ENCODE assay signal across 9 mouse cellular contexts in the genomic region with DNA sequence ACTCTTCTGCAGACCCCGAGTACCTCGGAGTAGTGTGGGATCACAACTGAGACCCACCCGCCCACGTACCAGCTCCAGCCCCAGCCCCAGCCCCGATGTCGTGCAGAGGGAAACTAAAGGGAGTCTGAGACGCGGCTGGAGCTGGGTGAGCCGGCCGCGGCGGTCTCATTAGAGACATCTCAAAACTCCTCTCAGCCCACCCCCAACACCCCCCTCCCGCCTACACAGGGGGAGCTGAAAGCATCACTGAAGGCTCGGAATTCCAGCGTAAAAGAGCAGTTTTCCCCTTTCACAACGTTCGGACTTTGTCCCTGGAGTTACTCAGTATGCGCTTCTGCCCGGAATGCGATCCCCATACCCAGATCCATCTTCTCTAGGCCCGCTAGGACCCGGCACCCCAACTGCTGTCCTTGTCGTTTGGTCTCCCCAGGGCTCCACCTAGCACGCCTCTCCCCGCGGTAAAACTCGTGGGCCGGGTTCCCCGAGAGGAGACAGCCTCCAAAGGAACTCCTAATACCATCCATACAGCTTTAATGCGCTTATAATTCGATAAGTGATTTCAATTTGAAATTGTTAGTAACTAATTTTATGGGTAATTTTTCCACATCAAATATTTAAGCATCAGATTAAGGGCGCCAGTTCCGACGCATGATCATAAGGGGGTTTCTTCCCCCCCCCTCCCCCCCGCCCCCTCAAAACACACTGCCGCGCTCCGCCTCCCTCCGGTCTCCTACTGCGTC.
DNase-seq lines count a peak whose midpoint lies in the region; ATAC-seq and TF ChIP-seq lines count a peak whose summit lies in the region.
"Had no signal": no experiment of that assay in that cellular context is flagged by ENCODE, and none has a peak within 500 bp of the region (broad histone marks: within the 10 kb centered on the region; RNA-seq: fewer than 3 reads in every experiment).

No protein-coding gene starts in this region.

- H3K4me2 ChIP-seq in heart, embryonic 13.5 days: peak overlapping the region; percentile 94

- H3K9me3 ChIP-seq in E14TG2a.4 (ENCODE audit: low read length): no peaks in the 10 kb centered on the region
- H3K9me3 ChIP-seq in heart, embryonic 13.5 days: no peaks in the 10 kb centered on the region

- ATAC-seq in heart, embryonic 13.5 days (ENCODE audit: extremely low read depth, insufficient number of reproducible peaks, low FRiP score, low TSS enrichment): peak; percentile 26; the same call in 1 of the 2 replicates

- no peaks in the 10 kb centered on the region for H3K36me3 ChIP-seq in E14TG2a.4 (ENCODE audit: insufficient read depth, low read length)
- H3K36me3 ChIP-seq in heart, embryonic 13.5 days: peaks cover 14% of the 10 kb centered on the region

- 0 out of 2 replicates have a peak, but pooled peaks have one; percentile 4 for TF ChIP-seq CTCF in E14TG2a.4 (conservative IDR thresholded peaks at IDR 0.05; ENCODE audit: low read length)

- peak overlapping the region; percentile 88 for H3K9ac ChIP-seq in heart, embryonic 13.5 days

- peak overlapping the region; percentile 78 for H3K27ac ChIP-seq in heart, embryonic 13.5 days (replicated peaks)

- WGBS in heart, embryonic 13.5 days: under 1% methylated on average over 40 of the region's 40 CpGs

- H3K4me1 ChIP-seq in E14TG2a.4 (replicated peaks; ENCODE audit: low read depth, low read length): peaks cover 34% of the 10 kb centered on the region
- H3K4me1 ChIP-seq in heart, embryonic 13.5 days: peaks cover 42% of the 10 kb centered on the region

- DNase-seq in gastrocnemius, postnatal 10 days: peak; percentile 23
- DNase-seq in gastrocnemius, postnatal 25 days: no peak
- peak; percentile 72 for DNase-seq in cerebellum, adult 9-11 months
- DNase-seq in kidney, postnatal 14 days: peak; percentile 39
- DNase-seq in mesoderm, embryonic 11.5 days (ENCODE audit: low read depth, low spot score): peak; percentile 61
- DNase-seq in testis, postnatal 10 days (ENCODE audit: low spot score): peak; percentile 55

- peak overlapping the region; percentile 65 for H3K4me3 ChIP-seq in E14TG2a.4 (replicated peaks; ENCODE audit: low read length)
- H3K4me3 ChIP-seq in heart, embryonic 13.5 days: peak overlapping the region; percentile 63

- peaks cover 44% of the 10 kb centered on the region for H3K27me3 ChIP-seq in E14TG2a.4 (ENCODE audit: insufficient read depth, low read length)
- no peaks in the 10 kb centered on the region for H3K27me3 ChIP-seq in heart, embryonic 13.5 days (replicated peaks)
- H3K27me3 ChIP-seq: CH12.LX had no signal
